Mouse (Mus musculus): ENCODE measurements around the gene Nadk2. TPM values are rescaled to one million over a fixed set of nuclear protein-coding genes. Genes with fewer than 3 reads are reported as not detected.

The Nadk2 gene
- polyA plus RNA-seq (2021), result 35.9 TPM

DNA sequence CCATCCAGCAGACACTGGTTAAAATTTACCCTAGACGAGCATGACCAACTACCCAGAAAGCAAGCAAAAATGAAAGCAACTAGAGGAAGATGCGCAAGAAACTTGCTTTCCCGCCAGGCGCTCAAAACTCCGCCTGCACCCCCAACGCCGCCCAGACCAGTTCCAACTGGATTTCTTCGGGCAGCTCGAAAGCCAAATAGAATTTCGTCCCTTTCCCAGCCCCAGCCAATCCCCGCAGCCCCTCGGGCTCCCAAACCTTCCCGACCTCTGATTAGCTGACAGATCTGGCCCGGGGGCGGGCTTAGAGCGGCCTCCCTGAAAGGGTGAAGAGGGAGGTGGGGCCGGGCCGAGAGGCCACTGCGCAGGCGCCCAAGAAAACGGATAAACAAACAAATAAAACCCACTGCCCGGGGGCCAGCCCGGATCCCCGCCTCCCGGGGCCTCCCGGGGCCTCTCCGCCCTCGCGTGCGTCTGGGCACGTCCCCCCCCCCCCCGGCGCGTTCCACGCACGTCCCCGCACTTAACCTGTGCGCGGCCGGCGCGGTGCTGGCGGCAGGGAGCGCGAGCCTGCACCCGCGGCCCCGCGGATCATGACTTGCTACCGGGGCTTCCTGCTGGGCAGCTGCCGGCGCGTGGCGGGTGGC is at the start of gene Nadk2:
Nadk2 (plus strand) TSS at position 349 of the 644 bp plus-strand sequence.
- in situ Hi-C loops (cut with MboI; ENCODE audit: low pct_unique_long_range_greater_than_20kb), result no loop called here
- no peak for TF ChIP-seq CTCF (IDR thresholded peaks at IDR 0.05)
- CTCF ChIA-PET, result interaction anchor here (0.7 to 1.1 kb wide), 2 partner anchors 53 to 58 kb away, joined by 3 to 7 read pairs; no protein-coding TSS in a partner anchor
- POLR2A ChIA-PET, result interaction anchor here (0.5 to 0.7 kb wide), 4 partner anchors 57 to 1399 kb away, joined by 3 to 6 read pairs (median 4); no protein-coding TSS in a partner anchor
- peaks cover 3% of the 10 kb centered on the region for H3K27me3 ChIP-seq
- ATAC-seq (peak; percentile 99), DNase-seq (ENCODE audit: low read depth, low spot score) (peak; percentile 91)

DNA sequence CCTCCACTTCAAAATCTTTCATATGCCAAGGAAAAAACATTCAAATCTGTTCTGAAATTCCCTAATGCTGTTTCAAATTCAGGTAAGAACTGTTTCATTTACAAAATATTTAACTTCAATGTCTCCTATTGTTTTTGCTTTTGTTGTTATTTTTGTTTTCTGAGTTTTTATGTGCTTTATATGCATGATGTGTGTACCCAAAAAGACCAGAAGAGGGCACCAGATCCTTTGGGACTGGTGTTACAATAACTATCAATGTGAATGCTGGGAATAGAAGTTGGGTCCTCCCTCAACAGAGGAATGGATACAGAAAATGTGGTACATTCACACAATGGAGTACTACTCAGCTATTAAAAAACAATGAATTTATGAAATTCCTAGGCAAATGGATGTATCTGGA is 15.4 kb upstream of the Nadk2 start:
- DNase-seq (ENCODE audit: low read depth, low spot score) (no peak), ATAC-seq (no peak)
- ChIA-PET POLR2A (no interaction called here), CTCF (interaction anchor here (0.8 to 1.0 kb wide), 2 partner anchors 19 to 47 kb away, joined by 3 read pairs; no protein-coding TSS in a partner anchor)
- no peaks in the 10 kb centered on the region for H3K27me3 ChIP-seq
- peak; percentile 55 for TF ChIP-seq CTCF (IDR thresholded peaks at IDR 0.05)
- in situ Hi-C loops (cut with MboI; ENCODE audit: low pct_unique_long_range_greater_than_20kb), result no loop called here

DNA sequence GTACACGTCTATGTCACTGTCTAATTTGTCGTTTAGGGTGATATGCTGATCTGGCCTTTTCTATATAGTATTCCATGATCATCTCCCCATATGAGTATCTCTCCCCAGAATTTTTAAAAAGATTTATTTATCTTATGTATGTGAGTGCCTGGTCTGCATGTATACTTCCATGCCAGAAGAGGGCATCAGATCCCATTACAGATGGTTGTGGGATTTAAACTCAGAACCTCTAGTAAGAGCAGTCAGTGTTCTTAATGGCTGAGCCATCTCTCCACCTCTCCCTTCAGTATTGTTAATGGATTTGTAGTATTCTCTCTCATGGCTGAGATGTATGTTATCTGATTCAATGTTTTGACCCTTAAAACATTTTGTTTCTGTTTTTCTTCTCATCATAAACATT is 11.2 kb upstream of the Nadk2 start:
- TF ChIP-seq CTCF (IDR thresholded peaks at IDR 0.05), result peak; percentile 36
- POLR2A ChIA-PET, result no interaction called here
- in situ Hi-C loops (cut with MboI; ENCODE audit: low pct_unique_long_range_greater_than_20kb), result no loop called here
- CTCF ChIA-PET, result no interaction called here
- DNase-seq (ENCODE audit: low read depth, low spot score), result no peak
- ATAC-seq, result no peak
- peaks cover 8% of the 10 kb centered on the region for H3K27me3 ChIP-seq

DNA sequence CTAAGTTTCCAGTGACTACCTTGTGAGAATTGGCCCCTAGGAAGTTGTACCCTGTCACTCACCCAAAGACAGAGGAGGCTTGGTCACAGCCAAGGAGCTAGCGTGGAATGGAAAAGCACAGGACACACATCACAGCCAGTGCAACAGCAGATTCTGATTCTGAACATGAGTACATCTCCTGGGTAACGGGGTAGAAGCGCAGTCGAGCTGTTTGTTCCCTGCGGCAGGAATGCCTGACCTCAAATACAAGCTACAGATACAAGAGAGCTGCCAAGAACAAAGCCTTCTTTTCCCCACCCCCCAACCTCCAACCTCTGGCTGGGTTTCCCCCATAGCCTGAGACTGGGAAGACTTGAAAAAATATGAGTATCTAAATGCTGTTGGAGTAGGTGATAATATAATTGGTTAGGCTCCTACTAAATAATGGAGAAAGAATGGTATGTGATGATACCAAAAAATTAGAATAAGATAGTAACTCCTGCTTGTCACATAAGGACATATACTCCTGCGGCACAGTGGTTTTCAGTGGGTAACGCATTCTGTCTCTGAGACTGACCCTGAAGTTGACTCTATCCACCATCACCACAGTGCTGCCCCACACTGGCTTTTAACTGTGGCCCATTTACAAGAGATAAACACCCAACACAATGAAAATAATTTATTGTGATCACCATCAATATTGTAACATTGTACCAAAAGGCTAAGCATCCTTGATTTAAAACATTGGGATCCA is 9.7 kb upstream of the Nadk2 start:
- no peak for TF ChIP-seq CTCF (IDR thresholded peaks at IDR 0.05)
- POLR2A ChIA-PET, result no interaction called here
- in situ Hi-C loops (cut with MboI; ENCODE audit: low pct_unique_long_range_greater_than_20kb), result no loop called here
- peaks cover 22% of the 10 kb centered on the region for H3K27me3 ChIP-seq
- ATAC-seq (no peak), DNase-seq (ENCODE audit: low read depth, low spot score) (no peak)
- CTCF ChIA-PET, result interaction anchor here (1.5 kb wide), 1 partner anchor 46 kb away, joined by 5 read pairs; no protein-coding TSS in a partner anchor

DNA sequence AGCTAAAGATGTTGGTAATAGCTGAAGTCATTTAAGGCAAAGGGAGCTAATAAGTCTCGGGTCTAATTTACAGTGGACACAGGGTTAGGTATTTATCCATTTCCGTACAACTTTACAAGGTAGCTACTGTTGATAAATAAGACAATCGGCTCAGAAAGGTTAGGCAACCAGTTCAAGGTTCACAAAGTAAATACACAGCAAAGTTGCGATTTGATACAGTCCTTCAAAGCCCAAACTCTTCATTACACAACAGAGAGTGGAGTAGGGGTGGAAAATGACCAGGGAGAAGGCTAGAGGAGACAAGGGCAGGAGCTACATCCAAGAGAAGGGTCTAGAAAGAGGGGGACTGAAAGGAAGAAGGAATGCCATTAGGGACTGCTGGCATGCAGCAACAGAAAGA is 2.2 kb upstream of the Nadk2 start:
- CTCF ChIA-PET, result interaction anchor here (0.9 to 1.5 kb wide), 2 partner anchors 10 to 12 kb away, joined by 3 to 5 read pairs; no protein-coding TSS in a partner anchor
- ATAC-seq (no peak), DNase-seq (ENCODE audit: low read depth, low spot score) (no peak)
- TF ChIP-seq CTCF (IDR thresholded peaks at IDR 0.05), result no peak
- in situ Hi-C loops (cut with MboI; ENCODE audit: low pct_unique_long_range_greater_than_20kb), result no loop called here
- peaks cover 22% of the 10 kb centered on the region for H3K27me3 ChIP-seq
- POLR2A ChIA-PET, result no interaction called here

DNA sequence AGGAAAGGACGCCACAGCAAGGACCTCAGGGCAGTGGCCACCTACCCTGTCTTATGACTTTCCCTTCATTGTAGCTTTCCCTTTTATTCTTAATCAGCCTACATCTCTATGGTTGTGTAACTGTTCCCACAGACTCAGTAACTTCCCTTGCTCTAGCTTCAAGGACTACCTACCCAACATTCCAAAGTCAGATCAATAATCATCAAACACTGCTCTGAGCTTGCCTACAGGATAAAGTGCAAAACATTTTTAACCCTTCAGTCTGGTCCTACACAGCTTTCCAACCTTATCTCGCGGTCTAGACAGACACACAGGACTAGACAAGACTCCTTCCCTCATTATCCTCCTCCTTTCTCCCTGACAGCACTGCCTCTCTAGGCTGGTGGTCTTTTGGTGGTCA is 707 bp upstream of the Nadk2 start:
- no peak for DNase-seq (ENCODE audit: low read depth, low spot score)
- in situ Hi-C loops (cut with MboI; ENCODE audit: low pct_unique_long_range_greater_than_20kb), result no loop called here
- ChIA-PET CTCF (interaction anchor here (0.7 to 1.1 kb wide), 2 partner anchors 54 to 57 kb away, joined by 3 to 7 read pairs; no protein-coding TSS in a partner anchor), POLR2A (interaction anchor here (0.5 to 0.7 kb wide), 2 partner anchors 57 to 326 kb away, joined by 3 read pairs; no protein-coding TSS in a partner anchor)
- TF ChIP-seq CTCF (IDR thresholded peaks at IDR 0.05), result no peak
- peaks cover 10% of the 10 kb centered on the region for H3K27me3 ChIP-seq
- no peak for ATAC-seq

DNA sequence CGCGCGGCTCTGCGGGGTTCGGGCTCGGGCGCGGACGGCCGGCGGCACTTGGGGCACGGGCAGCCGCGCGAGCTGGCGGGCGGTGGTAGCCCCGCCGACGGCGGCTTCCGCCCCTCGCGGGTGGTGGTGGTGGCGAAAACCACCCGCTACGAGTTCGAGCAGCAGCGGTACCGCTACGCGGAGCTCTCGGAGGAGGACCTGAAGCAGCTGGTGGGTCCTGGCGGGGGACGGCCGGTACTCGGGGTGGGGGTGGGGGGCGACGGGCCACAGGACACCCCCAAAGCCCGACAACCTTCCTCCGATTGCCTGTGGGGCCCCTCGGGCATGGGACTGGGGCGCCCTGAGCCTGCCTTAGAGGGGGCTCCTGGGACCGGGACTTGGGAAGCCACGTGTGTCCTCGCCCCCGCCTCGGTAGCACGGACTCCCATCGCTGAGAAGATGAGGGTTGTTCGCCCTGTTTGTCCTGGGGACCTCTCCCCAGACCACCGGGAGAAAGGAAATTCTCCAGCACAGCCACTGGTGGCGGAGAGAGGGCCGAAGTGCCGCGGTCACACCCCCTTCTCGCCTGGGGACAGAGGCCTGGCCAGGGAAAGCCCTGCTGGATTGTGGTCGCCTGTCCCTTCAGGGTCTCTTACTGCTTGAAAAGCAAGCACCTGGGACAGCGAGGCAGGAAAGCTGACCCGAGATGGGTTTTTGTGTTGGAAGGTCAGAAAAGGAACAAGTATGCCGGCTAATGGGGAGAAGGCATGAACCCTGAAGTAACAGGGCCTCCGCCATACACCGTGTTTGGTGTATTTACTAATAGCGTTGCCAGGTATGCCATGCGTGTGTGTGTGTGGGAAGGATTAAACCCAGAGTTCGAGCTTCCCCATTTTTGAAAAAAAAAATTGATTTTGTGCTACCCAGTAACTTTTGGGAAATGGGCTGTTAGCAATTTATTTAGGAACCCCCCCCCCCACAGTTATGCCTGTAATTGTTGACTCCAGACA is 790 bp downstream of the Nadk2 start:
- ChIA-PET POLR2A (interaction anchor here (0.6 to 0.7 kb wide), 5 partner anchors 14 to 1398 kb away, joined by 3 to 4 read pairs (median 3); no protein-coding TSS in a partner anchor), CTCF (no interaction called here)
- peak; percentile 29 for ATAC-seq
- TF ChIP-seq CTCF (IDR thresholded peaks at IDR 0.05), result no peak
- no peak for DNase-seq (ENCODE audit: low read depth, low spot score)
- in situ Hi-C loops (cut with MboI; ENCODE audit: low pct_unique_long_range_greater_than_20kb), result no loop called here
- H3K27me3 ChIP-seq, result no peaks in the 10 kb centered on the region

DNA sequence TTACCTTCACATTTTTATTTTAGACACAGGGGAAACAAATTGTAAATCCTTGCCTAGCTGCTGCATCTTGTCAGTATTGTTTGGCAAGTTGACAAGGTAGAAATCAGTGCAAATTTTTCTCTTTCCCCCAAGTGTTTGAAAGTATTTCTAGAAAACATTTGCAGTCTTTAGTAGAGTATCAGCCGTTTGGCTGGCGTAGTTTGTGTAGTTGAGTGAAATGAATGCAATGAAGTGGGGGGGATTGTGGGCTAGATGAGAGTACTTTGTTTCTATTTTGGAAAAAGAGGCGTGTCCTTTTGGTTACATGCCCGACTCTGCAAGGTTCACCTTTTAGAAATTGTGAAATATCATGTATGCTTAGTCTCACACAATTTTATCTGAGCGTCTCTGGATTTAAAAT is 1.6 kb downstream of the Nadk2 start:
- in situ Hi-C loops (cut with MboI; ENCODE audit: low pct_unique_long_range_greater_than_20kb), result no loop called here
- TF ChIP-seq CTCF (IDR thresholded peaks at IDR 0.05), result no peak
- H3K27me3 ChIP-seq, result no peaks in the 10 kb centered on the region
- DNase-seq (ENCODE audit: low read depth, low spot score), result no peak
- POLR2A ChIA-PET, result no interaction called here
- ATAC-seq, result no peak
- CTCF ChIA-PET, result no interaction called here

DNA sequence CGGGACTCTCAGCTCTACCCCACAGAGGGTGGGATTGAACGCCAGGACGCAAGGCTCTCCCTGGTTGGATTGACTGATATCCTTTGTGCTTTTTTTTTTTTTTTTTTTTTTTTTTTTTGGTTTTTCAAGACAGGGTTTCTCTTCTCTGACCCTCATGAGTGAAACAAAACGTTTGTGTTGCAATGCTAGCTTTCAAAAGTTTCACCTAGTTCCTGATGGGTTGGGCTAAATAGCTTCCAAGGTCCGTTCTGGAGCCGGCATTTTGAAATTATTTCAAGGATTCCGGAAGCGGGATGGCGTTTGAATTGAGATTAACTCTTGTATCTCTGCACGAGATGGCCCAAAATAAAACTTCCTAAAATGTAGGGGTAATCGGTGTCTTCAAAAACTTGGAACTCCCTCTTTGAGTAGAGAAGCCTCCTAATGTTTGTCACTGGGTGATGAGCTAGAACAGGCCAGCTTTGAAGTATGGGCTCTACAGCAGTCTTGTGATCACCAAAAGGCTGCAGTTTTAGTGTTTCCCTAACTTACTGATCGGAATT is 2.1 kb downstream of the Nadk2 start:
- no peaks in the 10 kb centered on the region for H3K27me3 ChIP-seq
- ChIA-PET POLR2A (interaction anchor here (0.7 kb wide), 1 partner anchor 425 kb away, joined by 5 read pairs; no protein-coding TSS in a partner anchor), CTCF (no interaction called here)
- TF ChIP-seq CTCF (IDR thresholded peaks at IDR 0.05), result no peak
- no peak for DNase-seq (ENCODE audit: low read depth, low spot score)
- in situ Hi-C loops (cut with MboI; ENCODE audit: low pct_unique_long_range_greater_than_20kb), result no loop called here
- ATAC-seq, result no peak

DNA sequence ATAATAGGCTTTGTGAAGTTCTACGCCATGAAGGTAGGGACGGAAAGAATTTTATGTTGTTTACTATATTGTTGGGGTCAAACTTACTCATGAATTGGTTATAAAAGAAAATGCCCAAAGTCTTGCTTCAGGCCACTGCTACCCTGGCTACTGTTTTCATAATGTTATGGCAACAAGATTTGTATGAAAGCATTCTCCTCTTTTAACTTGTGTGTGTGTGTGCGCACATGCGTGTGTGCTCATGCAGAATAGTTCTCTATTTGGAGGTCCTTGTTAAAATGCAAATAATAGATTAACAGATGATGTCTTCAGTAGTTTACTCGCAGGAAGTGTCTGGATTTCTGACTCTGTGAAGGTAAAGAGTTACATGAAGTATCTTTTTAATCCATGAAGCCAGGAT is 2.6 kb downstream of the Nadk2 start:
- H3K27me3 ChIP-seq, result no peaks in the 10 kb centered on the region
- ChIA-PET POLR2A (interaction anchor here (0.7 kb wide), 1 partner anchor 426 kb away, joined by 5 read pairs; no protein-coding TSS in a partner anchor), CTCF (no interaction called here)
- no peak for ATAC-seq
- no peak for TF ChIP-seq CTCF (IDR thresholded peaks at IDR 0.05)
- in situ Hi-C loops (cut with MboI; ENCODE audit: low pct_unique_long_range_greater_than_20kb), result no loop called here
- no peak for DNase-seq (ENCODE audit: low read depth, low spot score)

Data from Patski (cell line).